Mouse (Mus musculus) heart, adult 2 months (tissue): ENCODE results near the gene Ndufs2.

Experiments used
- CTCF ChIP-seq: fragments of 200-600 bp; IDR thresholded peaks from 2 replicates; pipeline ENCODE4 v1.8.1; 2022; ENCODE audit warnings: antibody characterized with exemption, mild to moderate bottlenecking, moderate library complexity
- EP300 ChIP-seq: fragments of 200-500 bp; IDR thresholded peaks from 2 replicates; pipeline ENCODE4 v1.6.1; 2011; ENCODE audit warnings: low read depth, low read length, control low read depth; ENCODE audit not compliant: insufficient read depth

DNA sequence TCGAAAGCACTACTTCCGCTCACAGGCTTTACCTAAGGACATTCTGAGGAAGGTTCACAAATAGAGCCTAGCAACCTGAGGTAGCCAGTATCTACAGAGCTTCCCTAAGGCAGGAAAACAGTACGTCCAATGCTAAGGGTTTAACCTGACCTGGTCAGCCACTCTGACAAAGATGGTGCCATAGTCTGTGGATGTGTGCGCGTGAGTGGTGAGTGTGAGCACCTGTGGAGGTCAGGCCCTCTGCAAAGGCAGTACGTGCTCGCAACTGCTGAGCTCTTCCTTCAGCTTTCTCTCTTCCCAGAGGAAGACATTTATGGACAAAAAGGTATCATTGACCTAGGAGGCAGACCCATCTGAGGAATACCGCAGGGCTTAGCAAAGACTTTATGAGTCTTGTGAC lies 27.2 kb upstream of the Ndufs2 start:
- TF ChIP-seq CTCF (no peak), EP300 (no peak)
